Mouse (Mus musculus) stomach, adult 2 months (tissue): Measurements from ENCODE around the gene Ttc38. TPM values are rescaled to one million over a fixed set of nuclear protein-coding genes. Genes with fewer than 3 reads are reported as not detected.

Source experiments
- polyA plus RNA-seq: library from polyadenylated mRNA; depleted of rRNA; stranded (reverse); fragments of >200 nt; gene quantifications from 2 replicates; pipeline ENCODE4 v1.2.3, GENCODE M21; 2012; rRNA removed

Ttc38 gene
- polyA plus RNA-seq: 4.9 and 5.9 TPM in 2 replicates

DNA sequence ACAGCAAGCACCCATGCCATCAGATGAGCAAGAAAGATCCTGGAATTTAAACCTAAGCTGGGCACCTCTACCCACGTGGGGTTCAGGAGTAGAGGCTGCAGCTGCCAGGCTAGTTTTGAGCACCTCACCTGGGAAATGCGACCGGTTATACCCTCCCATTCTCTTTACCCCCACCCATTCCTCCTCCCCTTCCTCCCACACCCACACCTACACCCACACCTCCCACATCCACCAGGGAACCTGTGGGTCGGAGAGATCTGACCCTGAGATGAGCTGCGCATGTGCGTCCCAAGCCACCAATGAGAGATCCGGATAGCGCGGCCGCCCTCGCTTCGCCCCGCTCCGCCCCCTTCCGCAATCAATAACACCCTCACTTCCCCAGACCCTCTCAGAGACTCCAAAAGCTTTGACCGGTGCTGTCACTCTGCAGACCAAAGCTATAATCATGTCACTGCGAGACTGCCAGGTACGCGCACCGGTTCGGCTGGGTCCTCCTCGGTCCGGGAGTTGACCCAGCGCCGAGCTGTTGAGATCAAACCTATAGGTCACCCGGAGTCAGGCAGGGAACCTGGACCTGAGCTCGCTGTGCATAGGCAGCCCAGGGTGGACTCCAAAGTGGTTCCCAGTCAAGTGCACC lies at the start of gene Ttc38:
Gene Ttc38, plus strand, starts transcription at position 353 of the 637 bp plus-strand sequence.

GRCm38 (mm10) chr15:85811535-85812277 lies 20.4 kb upstream of the Ttc38 start, which contains the start of gene Cdpf1:
Gene Cdpf1 (minus strand): TSS chr15:85811697.

DNA sequence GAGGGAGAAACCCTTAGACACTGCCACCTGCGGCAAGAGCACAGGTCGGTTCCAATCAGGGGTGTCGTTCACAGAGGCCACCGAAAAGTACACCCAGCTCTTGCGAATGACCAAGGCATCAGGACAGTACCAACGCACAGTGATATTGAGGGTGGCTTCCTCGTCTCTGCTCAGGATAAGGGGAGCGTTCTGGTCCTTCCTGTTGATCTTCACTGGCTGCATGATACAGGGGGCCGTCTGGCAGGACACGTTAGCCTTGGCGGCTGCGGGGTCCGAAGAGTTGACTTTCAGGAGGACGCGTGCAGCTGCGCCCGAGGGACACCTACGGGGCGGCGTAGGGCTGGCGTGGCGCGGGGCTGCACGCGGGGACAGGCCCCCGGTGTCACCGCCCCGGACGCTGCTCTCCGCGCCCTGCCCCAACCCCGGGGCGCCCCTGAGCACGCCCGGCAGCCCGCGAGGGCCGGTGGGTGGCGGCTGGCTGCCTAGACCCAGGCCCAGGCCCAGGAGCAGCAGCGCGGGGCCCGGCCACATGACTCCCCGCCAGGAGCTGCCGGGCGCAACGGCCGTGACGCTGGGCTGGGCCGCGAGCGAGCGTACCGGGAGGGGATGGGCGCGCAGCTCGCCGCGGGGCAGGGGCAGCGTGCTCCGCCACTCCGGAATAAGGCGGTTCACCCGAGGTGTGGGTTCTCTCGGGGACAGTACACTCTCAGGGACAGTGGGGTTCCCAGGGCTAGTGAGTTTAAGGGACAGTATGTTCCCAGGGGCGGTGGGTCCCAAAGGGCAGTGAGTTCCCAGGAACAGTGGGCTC lies 10.7 kb upstream of the Ttc38 start, which contains the start of gene Pkdrej:
Gene Pkdrej, minus strand, starts transcription at position 532 of the 808 bp plus-strand sequence.

GRCm38 (mm10) chr15:85859490-85860031 lies 27.5 kb downstream of the Ttc38 start, which contains the start of gene Gtse1:
Gene Gtse1 (plus strand): TSS chr15:85859745.

GRCm38 (mm10) chr15:85878848-85879497 lies 46.9 kb downstream of the Ttc38 start, which contains the start of gene Trmu:
Gene Trmu (plus strand): TSS chr15:85879312.

Other genes with a start within 250 kb of the Ttc38 start
- 8.5 and 18.0 TPM in 2 replicates for gene Wnt7b, start 249.8 kb upstream of the Ttc38 start, polyA plus RNA-seq
- gene Ppara, start 97.3 kb upstream of the Ttc38 start, polyA plus RNA-seq: 1.5 and 1.9 TPM in 2 replicates
- gene Cdpf1, start 20.6 kb upstream of the Ttc38 start, polyA plus RNA-seq: 27.8 and 29.9 TPM in 2 replicates
- gene Pkdrej, start 10.6 kb upstream of the Ttc38 start, polyA plus RNA-seq: 0.06 and 0.11 TPM in 2 replicates
- 4.3 and 5.2 TPM in 2 replicates for gene Gtse1, start 27.4 kb downstream of the Ttc38 start, polyA plus RNA-seq
- gene Trmu, start 47.0 kb downstream of the Ttc38 start, polyA plus RNA-seq: 8.7 and 9.4 TPM in 2 replicates
- 8.3 and 10.3 TPM in 2 replicates for gene Celsr1, start 201.5 kb downstream of the Ttc38 start, polyA plus RNA-seq
- gene Gramd4, start 225.4 kb downstream of the Ttc38 start, polyA plus RNA-seq: 21.1 and 28.4 TPM in 2 replicates